Mouse (Mus musculus): ENCODE data around the gene Bmp4. TPM values are rescaled to one million over a fixed set of nuclear protein-coding genes. Genes with fewer than 3 reads are reported as not detected.

Bmp4 gene
- polyA plus RNA-seq, 1 experiment from 2014 or later, result 34.3 TPM

- ATAC-seq (no peak), DNase-seq (ENCODE audit: low spot score) (no peak)
- 0 out of 2 replicates have a peak overlapping the region, but pooled peaks have one; percentile 26 for H3K27ac ChIP-seq (ENCODE audit: low read length)
- H3K9ac ChIP-seq (replicated peaks; ENCODE audit: low read depth), result no peak overlapping the region
- TF ChIP-seq EP300 (IDR thresholded peaks at IDR 0.05) (no peak), CTCF (IDR thresholded peaks at IDR 0.05) (no peak)
- H3K4me3 ChIP-seq (ENCODE audit: low read depth, low read length), result no peak overlapping the region
- H3K4me1 ChIP-seq (ENCODE audit: insufficient read depth, low read depth, low read length), result peaks cover 19% of the 10 kb centered on the region
- H3K4me2 ChIP-seq (replicated peaks; ENCODE audit: low read depth, low read length), result no peak overlapping the region
- no peaks in the 10 kb centered on the region for H3K9me3 ChIP-seq (ENCODE audit: low read length)
- H3K27me3 ChIP-seq (replicated peaks; ENCODE audit: insufficient read depth, low read length), result no peaks in the 10 kb centered on the region
- no peaks in the 10 kb centered on the region for H3K36me3 ChIP-seq (ENCODE audit: insufficient read depth, low read length)
- 48% methylated on average over 6 of the region's 6 CpGs for WGBS
Measured at GRCm38 (mm10) chr14:46381457-46381856, 9.0 kb downstream of the Bmp4 start.

- WGBS, result 17% methylated on average over 30 of the region's 31 CpGs
- peak overlapping the region; percentile 56 for H3K4me2 ChIP-seq (replicated peaks; ENCODE audit: low read depth, low read length)
- peak; percentile 60 for ATAC-seq
- TF ChIP-seq EP300 (IDR thresholded peaks at IDR 0.05) (no peak), CTCF (IDR thresholded peaks at IDR 0.05) (peak; percentile 36)
- H3K9me3 ChIP-seq (ENCODE audit: low read length), result no peaks in the 10 kb centered on the region
- H3K4me1 ChIP-seq (ENCODE audit: insufficient read depth, low read depth, low read length), result peaks cover 19% of the 10 kb centered on the region
- 0 out of 2 replicates have a peak overlapping the region, but pooled peaks have one; percentile 16 for H3K9ac ChIP-seq (replicated peaks; ENCODE audit: low read depth)
- no peaks in the 10 kb centered on the region for H3K27me3 ChIP-seq (replicated peaks; ENCODE audit: insufficient read depth, low read length)
- peak overlapping the region; percentile 20; the same call in 1 of the 2 replicates for H3K27ac ChIP-seq (ENCODE audit: low read length)
- DNase-seq (ENCODE audit: low spot score), result peak; percentile 42
- 0 out of 2 replicates have a peak overlapping the region, but pooled peaks have one; percentile 17 for H3K4me3 ChIP-seq (ENCODE audit: low read depth, low read length)
- H3K36me3 ChIP-seq (ENCODE audit: insufficient read depth, low read length), result no peaks in the 10 kb centered on the region
Measured at GRCm38 (mm10) chr14:46380286-46380721, 10.2 kb downstream of the Bmp4 start.

GRCm38 (mm10) chr14:46379285-46379684, 11.2 kb downstream of the Bmp4 start, which contains the start of gene Gm15217:
Gm15217 (plus strand) TSS chr14:46379414.
- H3K9me3 ChIP-seq (ENCODE audit: low read length), result no peaks in the 10 kb centered on the region
- H3K27ac ChIP-seq (ENCODE audit: low read length), result peak within 1 kb of the TSS; percentile 43; the same call in 1 of the 2 replicates
- no peaks in the 10 kb centered on the region for H3K36me3 ChIP-seq (ENCODE audit: insufficient read depth, low read length)
- TF ChIP-seq CTCF (IDR thresholded peaks at IDR 0.05) (no peak), EP300 (IDR thresholded peaks at IDR 0.05) (no peak)
- WGBS, result 62% methylated on average over 12 of the region's 12 CpGs
- H3K9ac ChIP-seq (replicated peaks; ENCODE audit: low read depth), result 0 out of 2 replicates have a peak within 1 kb of the TSS, but pooled peaks have one; percentile 16
- H3K27me3 ChIP-seq (replicated peaks; ENCODE audit: insufficient read depth, low read length), result no peaks in the 10 kb centered on the region
- ATAC-seq (peak; percentile 32), DNase-seq (ENCODE audit: low spot score) (peak; percentile 17)
- H3K4me1 ChIP-seq (ENCODE audit: insufficient read depth, low read depth, low read length), result peaks cover 16% of the 10 kb centered on the region
- H3K4me3 ChIP-seq (ENCODE audit: low read depth, low read length), result 0 out of 2 replicates have a peak within 1 kb of the TSS, but pooled peaks have one; percentile 17
- H3K4me2 ChIP-seq (replicated peaks; ENCODE audit: low read depth, low read length), result peak within 1 kb of the TSS; percentile 56

GRCm38 (mm10) chr14:46375796-46376195, 14.7 kb downstream of the Bmp4 start:
- DNase-seq (ENCODE audit: low spot score), result peak; percentile 25
- no peaks in the 10 kb centered on the region for H3K9me3 ChIP-seq (ENCODE audit: low read length)
- no peak overlapping the region for H3K27ac ChIP-seq (ENCODE audit: low read length)
- TF ChIP-seq CTCF (IDR thresholded peaks at IDR 0.05), result no peak
- no peak for TF ChIP-seq EP300 (IDR thresholded peaks at IDR 0.05)
- 57% methylated on average over 5 of the region's 5 CpGs for WGBS
- H3K9ac ChIP-seq (replicated peaks; ENCODE audit: low read depth), result no peak overlapping the region
- H3K27me3 ChIP-seq (replicated peaks; ENCODE audit: insufficient read depth, low read length), result no peaks in the 10 kb centered on the region
- no peak for ATAC-seq
- peaks cover 8% of the 10 kb centered on the region; the same call in 1 of the 2 replicates for H3K4me1 ChIP-seq (ENCODE audit: insufficient read depth, low read depth, low read length)
- no peak overlapping the region for H3K4me3 ChIP-seq (ENCODE audit: low read depth, low read length)
- no peak overlapping the region for H3K4me2 ChIP-seq (replicated peaks; ENCODE audit: low read depth, low read length)
- no peaks in the 10 kb centered on the region for H3K36me3 ChIP-seq (ENCODE audit: insufficient read depth, low read length)

DNA sequence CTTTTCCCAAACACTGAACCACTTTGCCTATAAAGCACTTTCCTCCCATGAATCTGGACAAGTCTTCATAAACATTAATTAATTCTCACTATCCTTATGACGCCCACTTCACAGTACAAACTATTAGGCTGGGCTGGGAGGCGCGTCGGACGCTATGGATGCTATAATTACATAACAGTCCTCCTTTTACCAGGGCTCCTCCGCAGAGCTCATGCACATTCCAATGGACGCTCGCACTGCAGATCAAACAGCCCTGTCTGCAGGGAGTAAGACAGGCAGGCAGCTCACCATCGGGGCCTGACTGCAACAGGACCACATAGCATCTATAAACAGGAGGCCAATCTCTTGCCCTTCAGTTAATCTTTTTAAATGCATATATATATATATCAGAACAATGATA, 18.0 kb downstream of the Bmp4 start:
- ATAC-seq (no peak), DNase-seq (ENCODE audit: low spot score) (no peak)
- no peaks in the 10 kb centered on the region for H3K36me3 ChIP-seq (ENCODE audit: insufficient read depth, low read length)

DNA sequence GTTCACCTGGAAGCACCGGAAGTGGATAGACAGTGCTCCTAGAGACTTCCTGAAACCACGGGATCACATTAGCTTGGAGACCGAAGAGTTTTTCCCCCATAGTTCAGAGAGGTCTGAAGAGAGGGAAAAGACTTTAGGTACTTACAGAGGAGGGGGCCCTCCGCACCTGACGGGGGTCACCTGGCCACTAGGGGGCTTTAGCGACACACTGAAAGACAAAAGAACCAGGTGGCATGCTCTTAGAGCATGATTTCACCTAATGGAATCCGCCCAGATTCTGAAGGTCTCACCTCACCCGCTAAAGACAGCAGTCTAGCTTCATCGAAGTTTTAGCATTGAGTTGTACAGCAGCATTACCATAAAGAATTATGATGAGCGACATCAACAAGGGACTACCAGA, 27.3 kb downstream of the Bmp4 start:
- Histone ChIP-seq H3K27me3 (replicated peaks; ENCODE audit: insufficient read depth, low read length) (no peaks in the 10 kb centered on the region), H3K27ac (ENCODE audit: low read length) (no peak overlapping the region), H3K4me3 (ENCODE audit: low read depth, low read length) (no peak overlapping the region), H3K36me3 (ENCODE audit: insufficient read depth, low read length) (no peaks in the 10 kb centered on the region), H3K4me1 (ENCODE audit: insufficient read depth, low read depth, low read length) (no peaks in the 10 kb centered on the region), H3K9me3 (ENCODE audit: low read length) (no peaks in the 10 kb centered on the region), H3K9ac (replicated peaks; ENCODE audit: low read depth) (no peak overlapping the region), H3K4me2 (replicated peaks; ENCODE audit: low read depth, low read length) (no peak overlapping the region)
- peak; percentile 23; the same call in 1 of the 2 replicates for ATAC-seq
- WGBS, result 33% methylated on average over 10 of the region's 10 CpGs
- peak; percentile 45 for DNase-seq (ENCODE audit: low spot score)
- TF ChIP-seq EP300 (IDR thresholded peaks at IDR 0.05), result no peak
- peak; percentile 62 for TF ChIP-seq CTCF (IDR thresholded peaks at IDR 0.05)

More for the DNA sequence above, 18.0 kb downstream of the Bmp4 start:
- Histone ChIP-seq H3K27ac (ENCODE audit: low read length) (no peak overlapping the region), H3K4me3 (ENCODE audit: low read depth, low read length) (no peak overlapping the region), H3K4me2 (replicated peaks; ENCODE audit: low read depth, low read length) (no peak overlapping the region), H3K27me3 (replicated peaks; ENCODE audit: insufficient read depth, low read length) (no peaks in the 10 kb centered on the region), H3K9ac (replicated peaks; ENCODE audit: low read depth) (no peak overlapping the region), H3K9me3 (ENCODE audit: low read length) (no peaks in the 10 kb centered on the region), H3K4me1 (ENCODE audit: insufficient read depth, low read depth, low read length) (no peaks in the 10 kb centered on the region)
- no peak for TF ChIP-seq EP300 (IDR thresholded peaks at IDR 0.05)
- no peak for TF ChIP-seq CTCF (IDR thresholded peaks at IDR 0.05)
- WGBS, result 37% methylated on average over 9 of the region's 9 CpGs
